Mouse (Mus musculus): ENCODE results near the gene Usp9y. TPM values are rescaled to one million over a fixed set of nuclear protein-coding genes. Genes with fewer than 3 reads are reported as not detected.
A peak's percentile ranks its signal among the peaks of the same experiment; 100 is the strongest.

Gene Usp9y
- total RNA-seq (2014; fragmentation: Nextera tagmentation) (not detected in 2 replicates), total RNA-seq (2017) (not detected in 2 replicates)

DNA sequence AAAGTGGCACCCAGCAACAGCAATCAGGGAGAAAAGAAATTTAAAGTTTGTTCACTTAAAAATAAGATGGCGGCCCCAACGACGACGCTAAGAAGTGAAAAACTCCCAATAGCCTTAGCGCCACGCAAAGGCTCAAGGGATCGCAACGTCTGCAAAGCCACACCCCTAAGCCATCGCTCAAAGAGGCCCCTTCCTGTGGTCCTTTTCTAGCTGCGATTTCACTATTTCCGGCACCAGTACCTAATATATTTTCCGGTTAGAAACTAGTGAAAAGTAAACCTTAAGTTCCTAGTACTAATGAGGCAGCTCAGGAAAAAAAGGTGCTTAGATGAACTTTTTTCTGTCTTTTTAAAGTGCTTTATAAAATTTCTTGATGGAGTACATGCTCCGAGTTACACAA is at the start of gene Usp9y:
Gene Usp9y (minus strand): TSS at position 101 of the 400 bp plus-strand sequence.
- ATAC-seq (replicated peaks; ENCODE audit: poor library complexity, severe bottlenecking) = no peak

DNA sequence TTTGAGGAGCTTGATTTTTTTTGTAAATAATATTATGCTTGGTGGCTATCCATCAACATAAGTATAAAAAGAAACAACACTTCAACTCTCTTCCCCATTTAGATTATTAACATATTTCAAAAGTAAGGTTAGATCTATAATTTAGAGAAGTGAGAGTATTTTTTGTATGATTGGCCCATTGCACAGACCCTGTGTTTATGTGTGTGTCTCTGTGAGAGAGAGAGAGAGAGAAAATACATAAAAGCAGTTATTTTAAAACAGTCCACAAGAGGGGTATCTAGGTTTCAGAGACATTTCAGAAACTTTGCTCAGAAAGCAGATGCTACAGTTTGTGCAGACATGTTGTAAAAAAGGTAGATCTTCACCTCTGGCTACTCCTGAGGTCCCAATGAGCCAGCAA is 165.9 kb downstream of the Usp9y start:
- peak; percentile 88 for ATAC-seq (replicated peaks; ENCODE audit: poor library complexity, severe bottlenecking)

DNA sequence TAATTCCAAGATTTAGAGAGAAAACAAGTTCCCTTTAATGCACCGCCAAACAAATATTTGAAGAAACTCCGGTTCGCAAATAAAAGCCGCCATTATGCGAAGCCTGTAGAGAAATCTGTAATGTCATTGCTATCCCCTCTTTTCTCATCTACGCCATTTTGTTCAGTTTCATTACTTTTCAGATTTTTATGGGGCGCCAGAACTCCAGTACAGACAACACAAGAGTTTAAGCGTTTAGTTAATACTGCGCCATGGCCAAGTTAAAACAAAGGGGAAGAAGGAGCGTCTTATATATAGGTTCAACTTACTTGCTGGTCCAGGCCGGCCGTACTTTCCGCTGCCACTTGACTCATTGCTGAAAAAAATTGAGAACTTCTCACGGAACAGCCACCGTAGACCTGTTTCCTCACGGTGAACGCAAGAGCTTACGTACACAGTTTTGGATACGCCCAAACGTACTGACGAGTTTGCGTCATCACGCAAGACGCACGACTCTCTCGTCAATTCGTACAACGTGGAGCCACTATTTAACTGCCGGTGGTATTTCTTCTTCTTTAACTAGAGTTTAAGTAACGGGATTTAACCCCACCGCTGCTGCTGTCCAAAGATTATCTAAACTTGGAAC is 173.3 kb downstream of the Usp9y start, which contains the start of gene Ddx3y:
Gene Ddx3y (minus strand): TSS at position 459 of the 625 bp plus-strand sequence.
- peak; percentile 99 for ATAC-seq (replicated peaks; ENCODE audit: poor library complexity, severe bottlenecking)

DNA sequence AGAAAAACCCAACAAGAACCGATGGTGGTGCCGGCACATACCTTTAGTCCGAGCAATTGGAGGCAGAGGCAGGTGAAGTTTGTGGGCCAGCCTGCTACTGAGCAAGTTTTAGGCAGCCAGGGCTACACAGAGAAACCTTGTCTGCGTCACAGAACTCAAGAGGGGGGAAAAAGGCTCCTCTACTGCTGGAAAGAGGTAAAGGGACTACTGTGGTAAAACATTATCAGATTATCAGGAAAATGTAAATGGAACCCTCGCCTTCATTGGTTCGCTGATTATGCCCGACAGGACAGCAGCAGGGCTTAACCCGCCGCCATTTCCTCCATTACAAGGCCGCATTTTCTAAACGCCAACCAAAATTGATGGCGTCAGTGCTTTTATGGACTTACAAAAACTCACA is 173.8 kb downstream of the Usp9y start:
- peak; percentile 62 for ATAC-seq (replicated peaks; ENCODE audit: poor library complexity, severe bottlenecking)

Other genes with a start within 250 kb of the Usp9y start
- gene Uty, start 214.0 kb downstream of the Usp9y start, total RNA-seq (2014; fragmentation: Nextera tagmentation) = 27.0 and 30.7 TPM in 2 replicates
- gene Uty, start 214.0 kb downstream of the Usp9y start, total RNA-seq (2017) = 29.1 and 33.6 TPM in 2 replicates
- 37.5 and 41.1 TPM in 2 replicates for gene Ddx3y, start 173.2 kb downstream of the Usp9y start, total RNA-seq (2014; fragmentation: Nextera tagmentation)
- 60.2 and 69.1 TPM in 2 replicates for gene Ddx3y, start 173.2 kb downstream of the Usp9y start, total RNA-seq (2017)

Data from granulocyte monocyte progenitor cell, adult 5-6 weeks (primary cell).